Mouse (Mus musculus) midbrain, postnatal 0 days (tissue): ENCODE data around the gene Nfkb2. TPM values are rescaled to one million over a fixed set of nuclear protein-coding genes. Genes with fewer than 3 reads are reported as not detected.

Source experiments
- ATAC-seq: fragments of 200-750 bp; cut with Nextera tagmentation; 2 replicates; pipeline ENCODE4 v1.8.0; 2017; ENCODE audit warnings: moderate number of reproducible peaks, mild to moderate bottlenecking, moderate TSS enrichment, moderate library complexity; ENCODE audit not compliant: low FRiP score
- DNase-seq: peaks from one replicate; pipeline ENCODE4 v3.0.0-alpha.2; 2015; ENCODE audit warnings: low spot score
- H3K27ac ChIP-seq: fragments of 300-500 bp; sonication (generic); 2 replicates; pipeline ENCODE4 v1.5.1; 2014; ENCODE audit warnings: low read depth, mild to moderate bottlenecking, low read length, mixed read lengths
- H3K27me3 ChIP-seq: fragments of 300-500 bp; sonication (generic); 2 replicates; pipeline ENCODE4 v1.6.1; 2014; ENCODE audit warnings: low read length, control low read depth, mixed read lengths; ENCODE audit not compliant: insufficient read depth
- H3K36me3 ChIP-seq: fragments of 300-500 bp; sonication (generic); 2 replicates; pipeline ENCODE4 v1.6.1; 2014; ENCODE audit warnings: low read length, control low read depth, mixed read lengths; ENCODE audit not compliant: insufficient read depth
- H3K4me1 ChIP-seq: fragments of 300-500 bp; sonication (generic); 2 replicates; pipeline ENCODE4 v1.6.1; 2014; ENCODE audit warnings: mild to moderate bottlenecking, control low read depth, antibody characterized with exemption, low read length, mixed read lengths; ENCODE audit not compliant: insufficient read depth
- H3K4me2 ChIP-seq: fragments of 300-500 bp; sonication (generic); 2 replicates; pipeline ENCODE4 v1.6.1; 2014; ENCODE audit warnings: low read depth, mild to moderate bottlenecking, low read length, mixed read lengths; ENCODE audit not compliant: poor library complexity, severe bottlenecking
- H3K4me3 ChIP-seq: fragments of 300-500 bp; sonication (generic); 2 replicates; pipeline ENCODE4 v1.5.1; 2014; ENCODE audit warnings: low read depth, mild to moderate bottlenecking, low read length, moderate library complexity
- H3K9ac ChIP-seq: fragments of 300-500 bp; sonication (generic); replicated peaks from 2 replicates; pipeline ENCODE4 v1.6.1; 2014; ENCODE audit warnings: mild to moderate bottlenecking, low read length, moderate library complexity, mixed read lengths; ENCODE audit not compliant: poor library complexity, severe bottlenecking
- H3K9me3 ChIP-seq: fragments of 300-500 bp; sonication (generic); 2 replicates; pipeline ENCODE4 v1.6.1; 2016; ENCODE audit warnings: low read length, control low read depth
- CTCF ChIP-seq: IDR thresholded peaks from 2 replicates; pipeline ENCODE4 v1.5.1; 2016; ENCODE audit warnings: antibody characterized with exemption, mild to moderate bottlenecking
- WGBS: fragments of 180-500 bp; shearing (Covaris S2); extraction: QIAGEN DNeasy Blood & Tissue Kit; methylation state at CpG from one replicate; pipeline ENCODE4 v1.1.7; 2014; 5-methylcytosine and 5-hydroxymethylcytosine counted together
- polyA plus RNA-seq: library from polyadenylated mRNA; unstranded; fragments of >200 nt; fragmentation: Nextera tagmentation; extraction: Ambion mirVana; gene quantifications from 2 replicates; pipeline ENCODE4 v1.2.1, GENCODE M21; 2015
- total RNA-seq: library from RNA; depleted of rRNA; stranded (reverse); fragments of >200 nt; gene quantifications from 2 replicates; pipeline ENCODE4 v1.2.3, GENCODE M21; 2014

Gene Nfkb2
- total and polyA plus RNA-seq, 2 experiments from 2014 or later, result 2.4 to 3.1 TPM

- Histone ChIP-seq H3K4me3 (peak within 1 kb of the TSS; percentile 74), H3K27ac (peak within 1 kb of the TSS; percentile 85), H3K4me2 (peak within 1 kb of the TSS; percentile 85), H3K27me3 (no peaks in the 10 kb centered on the region), H3K9ac (peak within 1 kb of the TSS; percentile 77), H3K4me1 (peaks cover 14% of the 10 kb centered on the region), H3K36me3 (no peaks in the 10 kb centered on the region), H3K9me3 (no peaks in the 10 kb centered on the region)
- ATAC-seq (peak; percentile 86), DNase-seq (peak; percentile 97)
- under 1% methylated on average over 28 of the region's 31 CpGs for WGBS
- peak; percentile 82 for TF ChIP-seq CTCF
These were observed 34.3 kb downstream of the Nfkb2 start, which contains the start of gene Cuedc2 for GRCm38 (mm10) chr19:46338331-46338936. Gene Cuedc2, minus strand, starts transcription at chr19:46338702.

- H3K27me3 ChIP-seq, result no peaks in the 10 kb centered on the region
- H3K4me2 ChIP-seq, result peak overlapping the region; percentile 85
- H3K9ac ChIP-seq, result 0 out of 2 replicates have a peak overlapping the region, but pooled peaks have one; percentile 15
- H3K4me1 ChIP-seq, result peaks cover 14% of the 10 kb centered on the region
- no peaks in the 10 kb centered on the region for H3K9me3 ChIP-seq
- H3K4me3 ChIP-seq, result peak overlapping the region; percentile 74; the same call in 1 of the 2 replicates
- TF ChIP-seq CTCF, result no peak
- 48% methylated on average over 6 of the region's 6 CpGs for WGBS
- peak overlapping the region; percentile 62 for H3K27ac ChIP-seq
- peak; percentile 9; the same call in 1 of the 2 replicates for ATAC-seq
- DNase-seq, result no peak
- no peaks in the 10 kb centered on the region for H3K36me3 ChIP-seq
These were observed 34.8 kb downstream of the Nfkb2 start for GRCm38 (mm10) chr19:46338942-46339286.

GRCm38 (mm10) chr19:46339287-46339971 is 35.3 kb downstream of the Nfkb2 start:
- H3K4me1 ChIP-seq, result peaks cover 14% of the 10 kb centered on the region
- peak overlapping the region; percentile 62 for H3K27ac ChIP-seq
- no peaks in the 10 kb centered on the region for H3K9me3 ChIP-seq
- DNase-seq, result peak; percentile 77
- peak; percentile 26 for ATAC-seq
- TF ChIP-seq CTCF, result no peak
- no peaks in the 10 kb centered on the region for H3K27me3 ChIP-seq
- no peaks in the 10 kb centered on the region for H3K36me3 ChIP-seq
- peak overlapping the region; percentile 74; the same call in 1 of the 2 replicates for H3K4me3 ChIP-seq
- H3K9ac ChIP-seq, result peak overlapping the region; percentile 8; the same call in 1 of the 2 replicates
- WGBS, result 59% methylated on average over 7 of the region's 7 CpGs
- H3K4me2 ChIP-seq, result peak overlapping the region; percentile 85

- Histone ChIP-seq H3K36me3 (no peaks in the 10 kb centered on the region), H3K9ac (no peak overlapping the region), H3K9me3 (no peaks in the 10 kb centered on the region), H3K27ac (no peak overlapping the region), H3K4me2 (no peak overlapping the region), H3K4me1 (peaks cover 3% of the 10 kb centered on the region; the same call in 1 of the 2 replicates), H3K4me3 (no peak overlapping the region), H3K27me3 (no peaks in the 10 kb centered on the region)
- no peak for TF ChIP-seq CTCF
- ATAC-seq (no peak), DNase-seq (no peak)
- 24% methylated on average over 7 of the region's 7 CpGs for WGBS
These were observed 40.7 kb downstream of the Nfkb2 start for GRCm38 (mm10) chr19:46344710-46345419.

- Histone ChIP-seq H3K27ac (no peak overlapping the region), H3K4me3 (no peak overlapping the region), H3K36me3 (no peaks in the 10 kb centered on the region), H3K4me2 (no peak overlapping the region), H3K4me1 (peaks cover 8% of the 10 kb centered on the region; the same call in 1 of the 2 replicates), H3K27me3 (no peaks in the 10 kb centered on the region), H3K9me3 (no peaks in the 10 kb centered on the region), H3K9ac (no peak overlapping the region)
- no peak for DNase-seq
- WGBS, result 96% methylated on average over 1 of the region's 1 CpGs
- TF ChIP-seq CTCF, result no peak
- no peak for ATAC-seq
These were observed 43.0 kb downstream of the Nfkb2 start for GRCm38 (mm10) chr19:46347146-46347545.
